ENCODE assay signal across 10 mouse cellular contexts in the genomic region with DNA sequence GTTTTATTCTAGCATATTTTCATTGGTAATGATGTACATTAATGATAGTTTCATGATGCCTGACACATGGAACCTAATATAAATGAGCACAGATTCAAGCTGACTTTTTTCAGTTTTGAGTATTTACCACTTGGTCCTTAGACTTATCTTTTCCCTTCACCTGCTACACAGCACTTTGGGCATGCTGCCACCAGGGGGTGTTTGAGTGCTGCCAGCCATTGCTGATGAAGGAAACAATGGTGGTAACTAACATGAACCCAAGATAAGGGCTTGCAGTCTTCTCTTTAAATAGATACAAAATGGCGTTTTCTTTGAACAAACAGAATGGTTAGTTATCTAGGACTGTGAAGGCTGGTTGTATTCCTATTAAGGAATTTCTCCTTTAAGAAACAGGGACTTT. TPM values are rescaled to one million over a fixed set of nuclear protein-coding genes. Genes with fewer than 3 reads are reported as not detected.
A peak's percentile ranks its signal among the peaks of the same experiment; 100 is the strongest.
DNase-seq lines count a peak whose midpoint lies in the region; ATAC-seq and TF ChIP-seq lines count a peak whose summit lies in the region.
"Had no signal": no experiment of that assay in that cellular context is flagged by ENCODE, and none has a peak within 500 bp of the region (broad histone marks: within the 10 kb centered on the region; RNA-seq: fewer than 3 reads in every experiment).

No protein-coding gene starts in this region.

- no peak overlapping the region for H3K9ac ChIP-seq in hindbrain, embryonic 11.5 days (ENCODE audit: low read depth, low read length)
- H3K9ac ChIP-seq in hindbrain, embryonic 13.5 days = no peak overlapping the region
- H3K9ac ChIP-seq in forebrain, postnatal 0 days = no peak overlapping the region
- H3K9ac ChIP-seq in midbrain, postnatal 0 days (replicated peaks; ENCODE audit: low read length, poor library complexity, severe bottlenecking) = no peak overlapping the region
- H3K9ac ChIP-seq: embryonic facial prominence, embryonic 12.5 days; limb, embryonic 12.5 days had no signal

- no peaks in the 10 kb centered on the region for H3K4me1 ChIP-seq in hindbrain, embryonic 11.5 days (replicated peaks; ENCODE audit: control insufficient read depth, insufficient read depth, low read length)
- H3K4me1 ChIP-seq in hindbrain, embryonic 13.5 days (replicated peaks) = peaks cover 15% of the 10 kb centered on the region
- peaks cover 9% of the 10 kb centered on the region; the same call in 1 of the 2 replicates for H3K4me1 ChIP-seq in forebrain, postnatal 0 days (ENCODE audit: insufficient read depth)
- no peaks in the 10 kb centered on the region; the same call in 1 of the 2 replicates for H3K4me1 ChIP-seq in midbrain, postnatal 0 days (ENCODE audit: insufficient read depth, low read length)

- H3K4me3 ChIP-seq in hindbrain, embryonic 11.5 days (ENCODE audit: low read depth, low read length) = no peak overlapping the region
- no peak overlapping the region for H3K4me3 ChIP-seq in hindbrain, embryonic 13.5 days
- H3K4me3 ChIP-seq in forebrain, postnatal 0 days (ENCODE audit: low read depth, low read length) = no peak overlapping the region
- H3K4me3 ChIP-seq in midbrain, postnatal 0 days (ENCODE audit: low read depth, low read length) = no peak overlapping the region
- H3K4me3 ChIP-seq: embryonic facial prominence, embryonic 12.5 days; limb, embryonic 12.5 days had no signal

- H3K27ac ChIP-seq in hindbrain, embryonic 11.5 days (ENCODE audit: low read depth, low read length) = no peak overlapping the region
- H3K27ac ChIP-seq in hindbrain, embryonic 13.5 days = no peak overlapping the region
- H3K27ac ChIP-seq in forebrain, postnatal 0 days (ENCODE audit: low read depth, low read length) = no peak overlapping the region
- no peak overlapping the region for H3K27ac ChIP-seq in midbrain, postnatal 0 days (ENCODE audit: low read depth, low read length)
- H3K27ac ChIP-seq: embryonic facial prominence, embryonic 12.5 days; limb, embryonic 12.5 days had no signal

- H3K9me3 ChIP-seq in hindbrain, embryonic 11.5 days (ENCODE audit: control insufficient read depth, low read length) = no peaks in the 10 kb centered on the region
- no peaks in the 10 kb centered on the region for H3K9me3 ChIP-seq in hindbrain, embryonic 13.5 days
- no peaks in the 10 kb centered on the region for H3K9me3 ChIP-seq in forebrain, postnatal 0 days (ENCODE audit: low read length)
- no peaks in the 10 kb centered on the region for H3K9me3 ChIP-seq in midbrain, postnatal 0 days (ENCODE audit: low read length)
- H3K9me3 ChIP-seq: embryonic facial prominence, embryonic 12.5 days; limb, embryonic 12.5 days had no signal

- H3K4me2 ChIP-seq in hindbrain, embryonic 11.5 days (replicated peaks; ENCODE audit: low read depth, low read length) = no peak overlapping the region
- H3K4me2 ChIP-seq in hindbrain, embryonic 13.5 days = no peak overlapping the region
- H3K4me2 ChIP-seq in forebrain, postnatal 0 days (ENCODE audit: low read depth) = no peak overlapping the region
- H3K4me2 ChIP-seq in midbrain, postnatal 0 days (ENCODE audit: low read depth, low read length, poor library complexity, severe bottlenecking) = no peak overlapping the region
- H3K4me2 ChIP-seq: embryonic facial prominence, embryonic 12.5 days; limb, embryonic 12.5 days had no signal

- no peak for ATAC-seq in hindbrain, embryonic 11.5 days (ENCODE audit: low FRiP score)
- ATAC-seq in hindbrain, embryonic 13.5 days (ENCODE audit: low FRiP score) = no peak
- no peak for ATAC-seq in forebrain, postnatal 0 days
- ATAC-seq in midbrain, postnatal 0 days (ENCODE audit: low FRiP score) = no peak

- H3K27me3 ChIP-seq in hindbrain, embryonic 11.5 days (ENCODE audit: control insufficient read depth, insufficient read depth, low read length) = no peaks in the 10 kb centered on the region
- no peaks in the 10 kb centered on the region for H3K27me3 ChIP-seq in hindbrain, embryonic 13.5 days
- no peaks in the 10 kb centered on the region for H3K27me3 ChIP-seq in forebrain, postnatal 0 days (ENCODE audit: insufficient read depth, low read length)
- no peaks in the 10 kb centered on the region for H3K27me3 ChIP-seq in midbrain, postnatal 0 days (ENCODE audit: insufficient read depth, low read length)
- H3K27me3 ChIP-seq: embryonic facial prominence, embryonic 12.5 days; limb, embryonic 12.5 days had no signal

- 36% methylated on average over 1 of the region's 1 CpGs for WGBS in hindbrain, embryonic 11.5 days
- 51% methylated on average over 1 of the region's 1 CpGs for WGBS in hindbrain, embryonic 13.5 days
- 52% methylated on average over 1 of the region's 1 CpGs for WGBS in forebrain, postnatal 0 days
- 54% methylated on average over 1 of the region's 1 CpGs for WGBS in midbrain, postnatal 0 days

- peak; percentile 65 for TF ChIP-seq CTCF in forebrain, postnatal 0 days (IDR thresholded peaks at IDR 0.05; ENCODE audit: low read depth)
- TF ChIP-seq CTCF in midbrain, postnatal 0 days (IDR thresholded peaks at IDR 0.05) = peak; percentile 71

- H3K36me3 ChIP-seq in hindbrain, embryonic 11.5 days (ENCODE audit: control insufficient read depth, insufficient read depth, low read length) = no peaks in the 10 kb centered on the region
- H3K36me3 ChIP-seq in hindbrain, embryonic 13.5 days = no peaks in the 10 kb centered on the region
- no peaks in the 10 kb centered on the region for H3K36me3 ChIP-seq in forebrain, postnatal 0 days (ENCODE audit: insufficient read depth)
- no peaks in the 10 kb centered on the region for H3K36me3 ChIP-seq in midbrain, postnatal 0 days (ENCODE audit: insufficient read depth, low read length)
- H3K36me3 ChIP-seq: embryonic facial prominence, embryonic 12.5 days; limb, embryonic 12.5 days had no signal

- peak; percentile 73 for DNase-seq in hindbrain, embryonic 11.5 days (ENCODE audit: low spot score)
- peak; percentile 92 for DNase-seq in CD4-positive, CD25-positive, alpha-beta regulatory T cell, adult 2 months (ENCODE audit: low read depth, low spot score)
- DNase-seq in adrenal gland, adult (ENCODE audit: inconsistent age in 2 of 2, low spot score in 1 of 2) = peak; percentile 60 to 90
- DNase-seq in forebrain, postnatal 0 days = peak; percentile 43
- peak; percentile 66 to 80 for DNase-seq in kidney, postnatal 25 days
- peak; percentile 32 for DNase-seq in midbrain, postnatal 0 days (ENCODE audit: low spot score)
- DNase-seq in thymus, postnatal 0 days (ENCODE audit: low spot score) = peak; percentile 78

RNA-seq across cellular contexts. Expression of a gene that starts 45.9 kb away (rescaled TPM):
- polyA plus RNA-seq in hindbrain, embryonic 11.5 days (2014; fragmentation: Nextera tagmentation; extraction: Ambion mirVana) = 3.5 and 4.0 TPM in 2 replicates
- polyA plus RNA-seq in hindbrain, embryonic 13.5 days (2015; fragmentation: Nextera tagmentation; extraction: Ambion mirVana) = 4.4 and 4.6 TPM in 2 replicates
- total RNA-seq in forebrain, postnatal 0 days (2014; rRNA removed) = 3.2 and 4.1 TPM in 2 replicates
- polyA plus RNA-seq in forebrain, postnatal 0 days (2015; fragmentation: Nextera tagmentation; extraction: Ambion mirVana) = 0.70 and 1.1 TPM in 2 replicates
- total RNA-seq in midbrain, postnatal 0 days (2014; rRNA removed) = 3.0 and 4.1 TPM in 2 replicates
- 1.7 and 1.9 TPM in 2 replicates for polyA plus RNA-seq in midbrain, postnatal 0 days (2015; fragmentation: Nextera tagmentation; extraction: Ambion mirVana)
- polyA plus RNA-seq in thymus, postnatal 0 days (2015; fragmentation: Nextera tagmentation; extraction: Ambion mirVana) = 4.5 and 4.8 TPM in 2 replicates

Comparison
In these comparisons a context has a peak if more than half of its experiments do, and no peak if none do; other contexts are left out.
1. DNase-seq: peak in every context shown above with its lines; median percentile 92 in CD4-positive, CD25-positive, alpha-beta regulatory T cell, adult 2 months; 78 in thymus, postnatal 0 days; 75 in adrenal gland, adult; 73 in hindbrain, embryonic 11.5 days; 73 in kidney, postnatal 25 days; 43 in forebrain, postnatal 0 days; 32 in midbrain, postnatal 0 days.